Mouse (Mus musculus) kidney, embryonic 15.5 days (tissue): ENCODE results near the gene Mien1. TPM values are rescaled to one million over a fixed set of nuclear protein-coding genes. Genes with fewer than 3 reads are reported as not detected.

Source experiments
- ATAC-seq: fragments of 200-750 bp; cut with Nextera tagmentation; replicated peaks from 2 replicates; pipeline ENCODE4 v1.8.0; 2017; ENCODE audit warnings: moderate TSS enrichment; ENCODE audit not compliant: low FRiP score
- H3K27ac ChIP-seq: fragments of 300-500 bp; sonication (generic); 2 replicates; pipeline ENCODE4 v1.5.1; 2015; ENCODE audit warnings: mild to moderate bottlenecking, inconsistent platforms
- H3K27me3 ChIP-seq: fragments of 300-500 bp; sonication (generic); 2 replicates; pipeline ENCODE4 v1.6.1; 2015; ENCODE audit warnings: inconsistent platforms
- H3K36me3 ChIP-seq: fragments of 300-500 bp; sonication (generic); 2 replicates; pipeline ENCODE4 v1.6.1; 2015; ENCODE audit warnings: inconsistent platforms
- H3K4me1 ChIP-seq: fragments of 300-500 bp; sonication (generic); 2 replicates; pipeline ENCODE4 v1.6.1; 2015; ENCODE audit warnings: inconsistent platforms
- H3K4me2 ChIP-seq: fragments of 300-500 bp; sonication (generic); 2 replicates; pipeline ENCODE4 v1.6.1; 2015; ENCODE audit warnings: moderate library complexity, mild to moderate bottlenecking, inconsistent platforms
- H3K4me3 ChIP-seq: fragments of 300-500 bp; sonication (generic); replicated peaks from 2 replicates; pipeline ENCODE4 v1.5.1; 2015; ENCODE audit warnings: mild to moderate bottlenecking, inconsistent platforms
- H3K9ac ChIP-seq: fragments of 300-500 bp; sonication (generic); 2 replicates; pipeline ENCODE4 v1.6.1; 2015; ENCODE audit warnings: mild to moderate bottlenecking, inconsistent platforms
- H3K9me3 ChIP-seq: fragments of 300-500 bp; sonication (generic); replicated peaks from 2 replicates; pipeline ENCODE4 v1.6.1; 2016; ENCODE audit warnings: inconsistent platforms
- WGBS: fragments of 180-500 bp; shearing (Covaris S2); methylation state at CpG from one replicate; pipeline ENCODE4 v1.1.7; 2015; ENCODE audit warnings: mixed read lengths; 5-methylcytosine and 5-hydroxymethylcytosine counted together
- polyA plus RNA-seq: library from polyadenylated mRNA; unstranded; fragments of >200 nt; fragmentation: Nextera tagmentation; extraction: Ambion mirVana; gene quantifications from 2 replicates; pipeline ENCODE4 v1.2.1, GENCODE M21; 2015

Mien1 gene
- polyA plus RNA-seq, 1 experiment from 2014 or later: 101 TPM

- H3K36me3 ChIP-seq: 0 out of 2 replicates have a peak, but pooled peaks cover 6% of the 10 kb centered on the region
- peaks cover 56% of the 10 kb centered on the region for H3K4me1 ChIP-seq
- ATAC-seq: peak; percentile 27; the same call in 1 of the 2 replicates
- H3K9ac ChIP-seq: no peak overlapping the region
- no peaks in the 10 kb centered on the region for H3K9me3 ChIP-seq
- 65% methylated on average over 6 of the region's 6 CpGs for WGBS
- H3K27ac ChIP-seq: peak overlapping the region; percentile 46
- peaks cover 17% of the 10 kb centered on the region for H3K27me3 ChIP-seq
- H3K4me3 ChIP-seq: no peak overlapping the region
- H3K4me2 ChIP-seq: no peak overlapping the region
Measured at GRCm38 (mm10) chr11:98393317-98393716, 45.5 kb downstream of the Mien1 start.

GRCm38 (mm10) chr11:98392645-98393044 lies 46.1 kb downstream of the Mien1 start:
- ATAC-seq: 0 out of 2 replicates have a peak, but pooled peaks have one; percentile 17
- H3K4me3 ChIP-seq: no peak overlapping the region
- peaks cover 23% of the 10 kb centered on the region for H3K27me3 ChIP-seq
- H3K9ac ChIP-seq: no peak overlapping the region
- no peaks in the 10 kb centered on the region for H3K9me3 ChIP-seq
- 0 out of 2 replicates have a peak overlapping the region, but pooled peaks have one; percentile 1 for H3K4me2 ChIP-seq
- peaks cover 62% of the 10 kb centered on the region for H3K4me1 ChIP-seq
- H3K27ac ChIP-seq: peak overlapping the region; percentile 46
- 51% methylated on average over 4 of the region's 4 CpGs for WGBS
- 0 out of 2 replicates have a peak, but pooled peaks cover 3% of the 10 kb centered on the region for H3K36me3 ChIP-seq

- WGBS: 10% methylated on average over 6 of the region's 8 CpGs
- 0 out of 2 replicates have a peak overlapping the region, but pooled peaks have one; percentile 1 for H3K4me2 ChIP-seq
- peak overlapping the region; percentile 46 for H3K27ac ChIP-seq
- H3K4me3 ChIP-seq: no peak overlapping the region
- H3K9ac ChIP-seq: no peak overlapping the region
- ATAC-seq: no peak; the same call in 1 of the 2 replicates
- H3K9me3 ChIP-seq: no peaks in the 10 kb centered on the region
- H3K36me3 ChIP-seq: no peaks in the 10 kb centered on the region
- peaks cover 68% of the 10 kb centered on the region for H3K4me1 ChIP-seq
- peaks cover 29% of the 10 kb centered on the region for H3K27me3 ChIP-seq
Measured at GRCm38 (mm10) chr11:98392034-98392433, 46.8 kb downstream of the Mien1 start.

GRCm38 (mm10) chr11:98390141-98390540 lies 48.6 kb downstream of the Mien1 start:
- Histone ChIP-seq H3K27me3 (peaks cover 48% of the 10 kb centered on the region), H3K9me3 (no peaks in the 10 kb centered on the region), H3K4me1 (peaks cover 81% of the 10 kb centered on the region), H3K9ac (no peak overlapping the region), H3K36me3 (no peaks in the 10 kb centered on the region), H3K27ac (no peak overlapping the region), H3K4me3 (no peak overlapping the region), H3K4me2 (no peak overlapping the region)
- ATAC-seq: no peak
- 77% methylated on average over 12 of the region's 12 CpGs for WGBS

GRCm38 (mm10) chr11:98389221-98389780 lies 49.5 kb downstream of the Mien1 start:
- peaks cover 79% of the 10 kb centered on the region for H3K4me1 ChIP-seq
- no peak for ATAC-seq
- no peak overlapping the region for H3K9ac ChIP-seq
- H3K9me3 ChIP-seq: no peaks in the 10 kb centered on the region
- H3K4me2 ChIP-seq: no peak overlapping the region
- 21% methylated on average over 9 of the region's 9 CpGs for WGBS
- H3K36me3 ChIP-seq: no peaks in the 10 kb centered on the region
- H3K27me3 ChIP-seq: peaks cover 57% of the 10 kb centered on the region
- no peak overlapping the region for H3K27ac ChIP-seq
- no peak overlapping the region for H3K4me3 ChIP-seq

- no peak for ATAC-seq
- 59% methylated on average over 10 of the region's 10 CpGs for WGBS
- H3K36me3 ChIP-seq: no peaks in the 10 kb centered on the region
- peaks cover 67% of the 10 kb centered on the region for H3K27me3 ChIP-seq
- H3K4me3 ChIP-seq: no peak overlapping the region
- H3K4me2 ChIP-seq: no peak overlapping the region
- H3K9ac ChIP-seq: peak overlapping the region; percentile 2; the same call in 1 of the 2 replicates
- no peaks in the 10 kb centered on the region for H3K9me3 ChIP-seq
- peaks cover 79% of the 10 kb centered on the region for H3K4me1 ChIP-seq
- H3K27ac ChIP-seq: no peak overlapping the region
Measured at GRCm38 (mm10) chr11:98388282-98388681, 50.5 kb downstream of the Mien1 start.

Other genes starting within 250 kb of the Mien1 start
- gene Med1, start 245.7 kb downstream of the Mien1 start, polyA plus RNA-seq: 66.6 and 72.8 TPM in 2 replicates
- gene Cdk12, start 235.9 kb downstream of the Mien1 start, polyA plus RNA-seq: 10.9 and 11.9 TPM in 2 replicates
- not detected in 2 replicates for gene Neurod2, start 109.3 kb downstream of the Mien1 start, polyA plus RNA-seq
- gene Ppp1r1b, start 90.6 kb downstream of the Mien1 start, polyA plus RNA-seq: 2.8 and 6.8 TPM in 2 replicates
- 46.4 and 53.1 TPM in 2 replicates for gene Stard3, start 80.6 kb downstream of the Mien1 start, polyA plus RNA-seq
- gene Tcap, start 55.2 kb downstream of the Mien1 start, polyA plus RNA-seq: 2.5 and 3.5 TPM in 2 replicates
- gene Pnmt, start 52.5 kb downstream of the Mien1 start, polyA plus RNA-seq: 2.7 and 3.8 TPM in 2 replicates
- 16.9 and 17.5 TPM in 2 replicates for gene Pgap3, start 38.5 kb downstream of the Mien1 start, polyA plus RNA-seq
- 46.2 and 48.0 TPM in 2 replicates for gene Erbb2, start 26.5 kb downstream of the Mien1 start, polyA plus RNA-seq
- gene Grb7, start 7.4 kb upstream of the Mien1 start, polyA plus RNA-seq: 68.8 and 69.8 TPM in 2 replicates
- 0.43 and 0.44 TPM in 2 replicates for gene Ikzf3, start 107.0 kb upstream of the Mien1 start, polyA plus RNA-seq
- 0.12 and 0.27 TPM in 2 replicates for gene Zpbp2, start 112.1 kb upstream of the Mien1 start, polyA plus RNA-seq
- gene Ormdl3, start 148.4 kb upstream of the Mien1 start, polyA plus RNA-seq: 59.4 and 61.1 TPM in 2 replicates
- gene Lrrc3c, start 159.3 kb upstream of the Mien1 start, polyA plus RNA-seq: not detected in 2 replicates
- 1.1 and 1.5 TPM in 2 replicates for gene Gm12355, start 186.7 kb upstream of the Mien1 start, polyA plus RNA-seq
- not detected in 2 replicates for gene Gsdma3, start 187.4 kb upstream of the Mien1 start, polyA plus RNA-seq
- gene Gsdma2, start 207.8 kb upstream of the Mien1 start, polyA plus RNA-seq: not detected in 2 replicates
- gene Gsdma, start 225.4 kb upstream of the Mien1 start, polyA plus RNA-seq: 0.06 and 0.13 TPM in 2 replicates
- 262 and 280 TPM in 2 replicates for gene Psmd3, start 243.6 kb upstream of the Mien1 start, polyA plus RNA-seq